Comparison of ENCODE assay signal across 14 mouse cellular contexts in the genomic region with DNA sequence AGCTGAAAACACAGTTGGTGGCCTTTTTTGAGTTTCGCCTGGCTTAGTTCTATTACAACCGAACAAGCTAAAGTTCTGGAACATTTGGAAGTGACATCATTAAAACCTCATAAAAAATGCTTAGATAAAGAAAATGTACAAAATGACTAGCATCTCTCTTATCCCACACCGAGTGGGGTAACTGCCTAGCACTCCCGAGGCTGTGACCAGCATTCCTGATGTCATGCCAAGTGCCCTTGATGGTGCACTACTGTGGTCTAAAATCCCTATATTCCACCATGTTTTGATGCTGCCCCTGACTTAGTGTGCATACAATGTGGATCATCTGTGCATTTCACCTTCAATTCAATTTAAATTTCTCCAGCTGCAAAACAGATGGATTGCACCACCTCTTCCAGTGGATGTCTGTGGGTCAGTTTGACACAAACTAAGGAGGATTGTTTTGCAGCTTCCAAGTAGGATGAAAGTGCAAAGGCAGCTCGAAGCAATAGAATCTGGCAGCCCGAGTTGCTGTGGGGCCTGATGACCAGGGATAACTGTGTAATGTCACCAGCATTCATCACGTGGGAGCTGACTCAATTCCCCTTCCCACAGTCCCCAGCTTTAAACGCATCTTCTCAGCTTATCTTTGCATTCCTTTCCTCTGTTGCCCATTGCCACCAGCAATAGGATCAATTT. TPM values are rescaled to one million over a fixed set of nuclear protein-coding genes. Genes with fewer than 3 reads are reported as not detected.
A peak's percentile ranks its signal among the peaks of the same experiment; 100 is the strongest.
DNase-seq lines count a peak whose midpoint lies in the region; ATAC-seq and TF ChIP-seq lines count a peak whose summit lies in the region.
"Had no signal": no experiment of that assay in that cellular context is flagged by ENCODE, and none has a peak within 500 bp of the region (broad histone marks: within the 10 kb centered on the region; RNA-seq: fewer than 3 reads in every experiment).

No protein-coding gene starts in this region.

- TF ChIP-seq CTCF in heart, postnatal 0 days (IDR thresholded peaks at IDR 0.05; ENCODE audit: low read depth) = no peak
- no peak for TF ChIP-seq CTCF in stomach, postnatal 0 days (IDR thresholded peaks at IDR 0.05; ENCODE audit: low read depth)
- no peak for TF ChIP-seq CTCF in layer of hippocampus, adult 2 months (conservative IDR thresholded peaks at IDR 0.05)

- 33% methylated on average over 8 of the region's 8 CpGs for WGBS in heart, postnatal 0 days
- 58% methylated on average over 8 of the region's 8 CpGs for WGBS in stomach, embryonic 14.5 days
- 41% methylated on average over 8 of the region's 8 CpGs for WGBS in stomach, postnatal 0 days
- WGBS in embryonic facial prominence, embryonic 15.5 days = 37% methylated on average over 8 of the region's 8 CpGs
- 64% methylated on average over 8 of the region's 8 CpGs for WGBS in liver, embryonic 11.5 days

- intact Hi-C loops in heart, postnatal 36 days (cut with DNase I) = no loop called here

- ATAC-seq in heart, postnatal 0 days (ENCODE audit: insufficient read depth, low read depth) = 0 out of 2 replicates have a peak, but pooled peaks have one; percentile 30
- no peak for ATAC-seq in stomach, embryonic 14.5 days (ENCODE audit: insufficient number of reproducible peaks, insufficient read depth, low FRiP score, low read depth)
- no peak for ATAC-seq in stomach, postnatal 0 days (ENCODE audit: low FRiP score, low TSS enrichment)
- ATAC-seq in embryonic facial prominence, embryonic 15.5 days (ENCODE audit: insufficient number of reproducible peaks, low FRiP score, low TSS enrichment, low read depth) = no peak
- ATAC-seq in liver, embryonic 11.5 days (replicated peaks; ENCODE audit: low FRiP score) = no peak
- ATAC-seq: CD4-positive, CD25-positive, alpha-beta regulatory T cell, adult 4 months had no signal

- H3K4me2 ChIP-seq in heart, postnatal 0 days (ENCODE audit: low read depth, low read length) = no peak overlapping the region
- H3K4me2 ChIP-seq in stomach, embryonic 14.5 days (replicated peaks; ENCODE audit: low read depth, low read length) = no peak overlapping the region
- H3K4me2 ChIP-seq in stomach, postnatal 0 days (replicated peaks; ENCODE audit: low read depth) = no peak overlapping the region
- no peak overlapping the region for H3K4me2 ChIP-seq in embryonic facial prominence, embryonic 15.5 days (replicated peaks)
- no peak overlapping the region for H3K4me2 ChIP-seq in liver, embryonic 11.5 days
- H3K4me2 ChIP-seq: hindbrain, embryonic 14.5 days; neural tube, embryonic 13.5 days had no signal

- no peak overlapping the region for H3K4me3 ChIP-seq in heart, postnatal 0 days (ENCODE audit: low read depth, low read length)
- H3K4me3 ChIP-seq in stomach, embryonic 14.5 days (ENCODE audit: low read depth, low read length) = no peak overlapping the region
- H3K4me3 ChIP-seq in stomach, postnatal 0 days (ENCODE audit: low read depth, low read length) = no peak overlapping the region
- no peak overlapping the region for H3K4me3 ChIP-seq in embryonic facial prominence, embryonic 15.5 days (replicated peaks)
- no peak overlapping the region for H3K4me3 ChIP-seq in layer of hippocampus, adult 2 months
- no peak overlapping the region for H3K4me3 ChIP-seq in liver, embryonic 11.5 days (ENCODE audit: low read depth, low read length)
- H3K4me3 ChIP-seq: neural tube, embryonic 13.5 days had no signal

- TF ChIP-seq EP300 in heart, postnatal 0 days (IDR thresholded peaks at IDR 0.05; ENCODE audit: low read depth) = no peak
- TF ChIP-seq EP300 in stomach, postnatal 0 days (optimal IDR thresholded peaks at IDR 0.05) = no peak

- DNase-seq in heart, postnatal 0 days (ENCODE audit: low spot score) = no peak
- no peak for DNase-seq in heart, postnatal 36 days
- no peak for DNase-seq in stomach, postnatal 0 days (ENCODE audit: low spot score)
- DNase-seq in layer of hippocampus, adult 2 months (ENCODE audit: low spot score in 2 of 2) = no peak
- DNase-seq in liver, embryonic 11.5 days (ENCODE audit: low spot score) = no peak
- DNase-seq: cerebellum, adult 11-12 months; retina, postnatal 1 day; spleen, adult 18-20 months; thymus, adult 18-20 months had no signal

- H3K9ac ChIP-seq in heart, postnatal 0 days (replicated peaks; ENCODE audit: low read depth, low read length) = no peak overlapping the region
- no peak overlapping the region for H3K9ac ChIP-seq in stomach, embryonic 14.5 days (replicated peaks; ENCODE audit: low read depth, low read length)
- no peak overlapping the region for H3K9ac ChIP-seq in stomach, postnatal 0 days (ENCODE audit: low read length)
- no peak overlapping the region for H3K9ac ChIP-seq in embryonic facial prominence, embryonic 15.5 days
- H3K9ac ChIP-seq in liver, embryonic 11.5 days (ENCODE audit: low read depth, low read length) = no peak overlapping the region
- H3K9ac ChIP-seq: hindbrain, embryonic 14.5 days; neural tube, embryonic 13.5 days had no signal

- H3K27ac ChIP-seq in heart, postnatal 0 days (ENCODE audit: low read depth) = peak overlapping the region; percentile 70
- peak overlapping the region; percentile 27; the same call in 1 of the 2 replicates for H3K27ac ChIP-seq in stomach, embryonic 14.5 days (ENCODE audit: low read length)
- H3K27ac ChIP-seq in stomach, postnatal 0 days (replicated peaks) = no peak overlapping the region
- peak overlapping the region; percentile 48 for H3K27ac ChIP-seq in embryonic facial prominence, embryonic 15.5 days (replicated peaks)
- no peak overlapping the region for H3K27ac ChIP-seq in layer of hippocampus, adult 2 months
- H3K27ac ChIP-seq in liver, embryonic 11.5 days (ENCODE audit: low read depth, low read length) = no peak overlapping the region
- H3K27ac ChIP-seq: hindbrain, embryonic 14.5 days; neural tube, embryonic 13.5 days had no signal

- no peaks in the 10 kb centered on the region for H3K27me3 ChIP-seq in heart, postnatal 0 days (ENCODE audit: control insufficient read depth, insufficient read depth, low read length)
- no peaks in the 10 kb centered on the region for H3K27me3 ChIP-seq in stomach, embryonic 14.5 days (ENCODE audit: control insufficient read depth, insufficient read depth, low read length)
- H3K27me3 ChIP-seq in stomach, postnatal 0 days (ENCODE audit: control insufficient read depth, insufficient read depth, low read length) = no peaks in the 10 kb centered on the region
- H3K27me3 ChIP-seq in embryonic facial prominence, embryonic 15.5 days = no peaks in the 10 kb centered on the region
- no peaks in the 10 kb centered on the region for H3K27me3 ChIP-seq in liver, embryonic 11.5 days (replicated peaks; ENCODE audit: control insufficient read depth, insufficient read depth, low read length)
- H3K27me3 ChIP-seq: neural tube, embryonic 13.5 days had no signal

- H3K36me3 ChIP-seq in heart, postnatal 0 days (replicated peaks; ENCODE audit: control insufficient read depth, insufficient read depth, low read length) = no peaks in the 10 kb centered on the region
- no peaks in the 10 kb centered on the region; the same call in 1 of the 2 replicates for H3K36me3 ChIP-seq in stomach, embryonic 14.5 days (ENCODE audit: control insufficient read depth, insufficient read depth, low read length)
- no peaks in the 10 kb centered on the region for H3K36me3 ChIP-seq in stomach, postnatal 0 days (ENCODE audit: control insufficient read depth, insufficient read depth, low read length)
- no peaks in the 10 kb centered on the region for H3K36me3 ChIP-seq in embryonic facial prominence, embryonic 15.5 days
- H3K36me3 ChIP-seq in liver, embryonic 11.5 days (ENCODE audit: control insufficient read depth, insufficient read depth, low read length) = 0 out of 2 replicates have a peak, but pooled peaks cover 2% of the 10 kb centered on the region
- H3K36me3 ChIP-seq: neural tube, embryonic 13.5 days had no signal

- no peaks in the 10 kb centered on the region for H3K9me3 ChIP-seq in heart, postnatal 0 days (replicated peaks; ENCODE audit: control insufficient read depth, low read length)
- no peaks in the 10 kb centered on the region for H3K9me3 ChIP-seq in stomach, embryonic 14.5 days (ENCODE audit: control insufficient read depth, low read depth, low read length)
- no peaks in the 10 kb centered on the region for H3K9me3 ChIP-seq in stomach, postnatal 0 days (ENCODE audit: control insufficient read depth, low read length)
- no peaks in the 10 kb centered on the region for H3K9me3 ChIP-seq in embryonic facial prominence, embryonic 15.5 days (replicated peaks)
- H3K9me3 ChIP-seq in liver, embryonic 11.5 days (ENCODE audit: control insufficient read depth, low read length) = no peaks in the 10 kb centered on the region
- H3K9me3 ChIP-seq: neural tube, embryonic 13.5 days had no signal

- peaks cover 10% of the 10 kb centered on the region; the same call in 1 of the 2 replicates for H3K4me1 ChIP-seq in heart, postnatal 0 days (ENCODE audit: control insufficient read depth, insufficient read depth)
- H3K4me1 ChIP-seq in stomach, embryonic 14.5 days (ENCODE audit: control insufficient read depth, insufficient read depth, low read length) = peaks cover 3% of the 10 kb centered on the region; the same call in 1 of the 2 replicates
- no peaks in the 10 kb centered on the region for H3K4me1 ChIP-seq in stomach, postnatal 0 days (replicated peaks; ENCODE audit: control insufficient read depth, insufficient read depth)
- H3K4me1 ChIP-seq in embryonic facial prominence, embryonic 15.5 days = peaks cover 16% of the 10 kb centered on the region
- no peaks in the 10 kb centered on the region; the same call in 1 of the 2 replicates for H3K4me1 ChIP-seq in liver, embryonic 11.5 days (replicated peaks; ENCODE audit: control insufficient read depth, insufficient read depth, low read length)

RNA-seq across cellular contexts. Expression of a gene that starts 33.2 kb away (rescaled TPM):
- 6.1 and 13.2 TPM in 2 replicates for total RNA-seq in heart, postnatal 0 days (2014; rRNA removed; ENCODE audit: low replicate concordance)
- 3.6 and 3.9 TPM in 2 replicates for polyA plus RNA-seq in heart, postnatal 0 days (2015; fragmentation: Nextera tagmentation; extraction: Ambion mirVana)
- total RNA-seq in heart, postnatal 36 days (2021) = 10 to 100 TPM; 22.1 to 22.2 TPM
- 43.6 and 47.2 TPM in 2 replicates for polyA plus RNA-seq in stomach, embryonic 14.5 days (2014; fragmentation: Nextera tagmentation; extraction: Ambion mirVana)
- polyA plus RNA-seq in stomach, postnatal 0 days (2015; fragmentation: Nextera tagmentation; extraction: Ambion mirVana) = 10.4 and 10.7 TPM in 2 replicates
- 28.5 and 30.3 TPM in 2 replicates for polyA plus RNA-seq in embryonic facial prominence, embryonic 15.5 days (2015; fragmentation: Nextera tagmentation; extraction: Ambion mirVana)
- 1 to 10 TPM; 2.5 to 3.5 TPM for total RNA-seq in layer of hippocampus, adult 2 months (2021)
- polyA plus RNA-seq in liver, embryonic 11.5 days (2014; fragmentation: Nextera tagmentation; extraction: Ambion mirVana) = 6.9 TPM in 2 replicates

Comparison
In these comparisons a context has a peak if more than half of its experiments do, and no peak if none do; other contexts are left out.
1. H3K27ac ChIP-seq: peak in heart, postnatal 0 days (single experiment), stomach, embryonic 14.5 days (single experiment) and embryonic facial prominence, embryonic 15.5 days (single experiment); none in stomach, postnatal 0 days (single experiment), layer of hippocampus, adult 2 months (single experiment) and liver, embryonic 11.5 days (single experiment).